Mouse (Mus musculus) gastrocnemius, adult 8-10 months (tissue): ENCODE results near the gene Exosc10. TPM values are rescaled to one million over a fixed set of nuclear protein-coding genes. Genes with fewer than 3 reads are reported as not detected.

ENCODE experiments used
- DNase-seq, 2 experiments: peaks; one replicate each; pipeline ENCODE4 v3.0.0; 2022; ENCODE audit warnings: low spot score in 2 of 2
- total RNA-seq, 4 experiments: library from RNA; stranded (reverse); gene quantifications; 2 replicates each; pipeline ENCODE4 v1.2.4; 2022

Exosc10 gene
- 10 to 100 TPM; 14.7 to 20.8 (median 17.6) TPM for total RNA-seq

DNA sequence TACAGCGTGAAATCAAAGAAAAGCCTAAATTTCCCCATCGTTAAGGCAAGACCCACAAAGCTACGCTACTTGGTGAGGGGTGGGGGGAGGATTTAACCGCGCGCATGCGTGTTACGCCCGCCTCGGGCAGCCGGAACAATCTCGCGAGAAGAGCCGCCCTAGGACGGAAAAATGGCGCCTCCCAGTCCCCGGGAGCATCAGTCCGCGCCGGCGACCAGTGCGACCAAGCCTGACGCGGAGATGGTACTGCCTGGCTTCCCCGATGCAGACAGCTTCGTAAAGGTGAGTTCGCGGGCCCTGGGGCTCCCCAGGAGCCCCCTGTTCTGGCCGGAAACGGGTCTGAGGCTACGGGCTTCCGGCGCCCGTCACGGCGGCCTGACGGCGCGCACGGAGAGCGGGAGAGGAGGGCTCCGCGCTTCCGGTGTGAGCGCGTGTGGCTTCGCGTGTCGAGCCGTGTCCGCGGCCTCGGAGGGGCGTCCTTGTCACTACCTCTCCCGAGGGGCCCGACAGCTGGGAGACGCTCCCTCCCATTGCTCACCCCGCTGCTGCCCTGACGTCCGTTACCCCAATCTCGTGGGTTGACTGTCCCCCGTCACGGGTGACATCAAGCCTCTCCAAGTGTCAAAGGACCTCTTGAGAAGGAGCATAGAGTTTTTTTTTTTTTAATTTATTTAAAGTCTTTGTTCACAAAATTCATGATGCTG, at the start of gene Exosc10:
TSS of gene Exosc10 (plus strand) at position 133 of the 704 bp plus-strand sequence.
- peak; percentile 63 to 79 for DNase-seq

DNA sequence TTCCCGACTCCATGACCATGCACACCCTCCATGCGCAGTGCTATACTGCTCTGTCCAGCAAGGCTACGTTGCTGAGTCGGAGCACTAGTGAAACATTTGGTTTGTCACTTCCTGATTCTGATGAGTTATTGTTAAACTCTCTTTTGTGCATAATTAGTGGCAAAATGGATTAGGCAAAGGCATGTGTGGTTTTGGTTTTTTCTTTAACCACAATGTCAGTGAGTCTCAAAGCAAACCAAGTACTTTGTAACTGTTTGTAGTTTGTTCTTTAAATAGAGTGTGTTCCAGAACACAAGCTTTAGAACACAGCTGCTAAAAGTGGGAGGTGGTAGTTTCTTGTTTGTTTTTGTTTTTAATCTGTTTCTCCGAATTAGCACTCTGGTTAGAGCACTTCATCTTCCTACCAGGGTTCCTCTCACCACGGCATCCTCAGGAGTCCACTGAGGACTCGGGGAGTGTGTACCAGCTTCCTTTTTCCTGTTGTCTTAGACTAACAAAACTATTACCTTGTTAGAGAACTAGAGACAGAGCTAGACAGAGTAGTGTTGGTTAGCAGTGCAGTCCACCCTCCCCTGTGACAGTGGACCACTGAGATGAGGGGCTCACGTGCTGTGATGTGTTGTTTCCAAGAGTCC, 48.7 kb upstream of the Exosc10 start:
- DNase-seq, result no peak

DNA sequence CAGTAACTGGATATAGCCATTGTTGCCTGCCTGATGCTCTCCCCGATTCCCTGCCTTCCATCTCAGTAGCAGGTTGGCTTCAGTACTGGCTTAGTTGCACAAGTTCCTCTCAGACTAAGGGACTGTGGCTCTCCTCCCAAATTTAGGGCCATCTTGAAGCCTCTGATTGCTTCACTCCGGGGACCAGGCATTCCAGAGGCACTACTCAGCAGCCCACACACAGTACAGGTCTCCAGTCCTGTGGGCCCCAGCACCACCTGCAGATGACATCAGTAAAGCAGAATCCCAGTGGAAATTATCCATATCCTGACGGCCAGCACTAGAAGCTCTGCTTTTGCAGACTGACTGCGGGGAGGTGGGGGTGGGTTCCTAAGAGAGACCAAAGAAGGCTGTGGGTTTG, 47.5 kb upstream of the Exosc10 start:
- DNase-seq, result peak; percentile 48 to 54

GRCm38 (mm10) chr4:148511334-148511733, 46.9 kb upstream of the Exosc10 start:
- DNase-seq, result no peak

- peak in 1 of 2 experiments; percentile 45 for DNase-seq
Measured at GRCm38 (mm10) chr4:148513021-148513559, 45.1 kb upstream of the Exosc10 start.

DNA sequence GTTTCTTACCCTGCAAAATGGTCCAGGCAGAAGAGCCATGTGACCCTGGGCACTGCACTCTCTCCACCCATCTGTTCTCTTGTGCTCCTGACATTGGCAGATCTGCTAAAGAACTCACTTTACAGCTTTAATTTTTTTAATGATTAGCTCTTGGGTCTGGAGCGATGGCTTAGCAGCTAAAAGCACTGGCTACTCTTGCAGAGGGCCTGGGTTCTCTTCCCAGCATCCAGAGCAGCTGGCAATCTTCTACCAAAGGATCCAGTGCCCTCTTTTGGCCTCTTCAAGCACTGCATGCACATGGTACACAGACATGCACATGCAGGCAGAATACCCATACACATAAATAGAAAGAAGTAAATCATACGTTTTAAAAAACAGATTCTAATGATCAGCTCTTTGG, 42.9 kb upstream of the Exosc10 start:
- no peak for DNase-seq

- DNase-seq, result no peak
Measured at GRCm38 (mm10) chr4:148517809-148518208, 40.4 kb upstream of the Exosc10 start.

GRCm38 (mm10) chr4:148518235-148518795, 39.9 kb upstream of the Exosc10 start:
- DNase-seq, result no peak

GRCm38 (mm10) chr4:148523538-148523937, 34.7 kb upstream of the Exosc10 start:
- DNase-seq, result no peak

DNA sequence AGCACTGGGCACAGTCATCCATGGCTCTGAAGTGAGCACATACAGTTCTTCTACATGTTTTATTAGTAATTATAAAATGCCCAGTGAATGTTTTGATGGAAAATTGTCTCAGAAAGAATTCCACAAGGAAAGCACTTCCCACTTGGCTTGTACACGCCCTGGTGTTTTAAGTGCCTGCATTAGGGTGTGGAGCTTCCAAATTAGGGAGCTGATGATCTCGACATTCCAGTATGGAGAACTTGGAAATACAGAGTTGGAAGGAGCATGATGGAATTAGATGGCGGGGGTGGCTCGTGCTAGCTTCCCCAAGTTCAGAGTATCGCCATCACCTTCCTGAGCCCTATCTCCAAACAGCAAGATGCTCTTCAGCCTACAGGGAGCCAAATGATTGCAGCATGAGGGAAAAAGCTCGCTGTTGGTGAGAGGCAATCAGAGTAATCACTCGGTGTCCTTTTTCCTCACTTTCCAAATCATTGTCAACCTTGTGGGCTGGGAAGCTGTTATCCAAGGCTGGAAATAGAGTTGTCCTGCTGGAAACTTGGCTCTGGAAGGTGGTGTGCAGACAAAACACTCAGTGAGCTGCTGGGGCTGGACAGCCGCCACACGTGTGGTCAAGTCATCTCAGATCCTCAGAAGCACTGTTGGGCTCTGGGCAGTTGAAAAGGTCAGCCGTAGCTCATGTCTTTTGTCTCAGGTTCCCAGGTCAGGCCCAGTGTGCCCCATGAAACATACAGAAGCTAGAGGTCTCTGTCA, 30.9 kb upstream of the Exosc10 start:
- DNase-seq, result peak in 1 of 2 experiments; percentile 26

- no peak for DNase-seq
Measured at GRCm38 (mm10) chr4:148530351-148530750, 27.9 kb upstream of the Exosc10 start.

GRCm38 (mm10) chr4:148530778-148531177, 27.5 kb upstream of the Exosc10 start:
- DNase-seq, result no peak

DNA sequence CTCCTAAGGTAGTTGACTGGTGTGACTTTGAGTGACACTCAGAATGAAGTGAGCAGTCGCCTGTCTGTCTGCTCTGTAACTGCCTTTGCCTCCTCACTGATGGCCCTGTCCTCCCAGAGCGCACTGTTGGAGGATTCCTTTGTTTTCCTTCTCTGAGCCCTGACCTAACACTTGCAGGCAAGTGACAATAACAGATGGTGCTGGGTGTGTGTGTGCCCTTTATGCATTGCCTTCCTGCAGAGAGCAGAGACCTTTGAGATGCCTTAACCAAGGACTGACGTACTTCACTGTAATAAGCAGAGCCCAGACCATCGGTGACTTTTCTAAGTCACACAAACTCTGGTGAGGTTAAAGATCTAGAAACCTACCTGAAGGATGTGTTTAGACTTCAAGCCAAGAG, 26.9 kb upstream of the Exosc10 start:
- DNase-seq, result no peak

DNA sequence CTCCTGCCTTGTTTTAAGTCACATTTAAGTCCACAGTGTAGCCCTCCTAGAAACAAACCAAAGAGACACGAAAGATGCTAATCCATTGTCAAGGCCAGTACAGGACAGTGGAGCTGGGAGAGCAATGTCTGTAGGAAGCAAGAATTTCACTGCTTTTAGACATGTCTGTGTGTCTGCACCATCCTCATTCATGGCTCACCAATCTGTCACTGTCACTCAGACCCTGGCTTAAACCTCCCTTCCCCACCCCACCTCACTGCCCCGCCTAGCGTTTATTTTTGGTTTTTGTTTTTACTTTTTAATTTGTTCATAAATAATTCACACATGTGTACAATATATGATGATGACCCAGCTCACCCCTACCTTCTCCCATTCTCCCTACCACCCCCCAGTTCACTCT, 25.7 kb upstream of the Exosc10 start:
- DNase-seq, result no peak

- DNase-seq, result no peak
Measured at GRCm38 (mm10) chr4:148533613-148534328, 24.5 kb upstream of the Exosc10 start.

- no peak for DNase-seq
Measured at GRCm38 (mm10) chr4:148535876-148536275, 22.4 kb upstream of the Exosc10 start.

GRCm38 (mm10) chr4:148549106-148549505, 9.1 kb upstream of the Exosc10 start:
- DNase-seq, result no peak

- no peak for DNase-seq
Measured at GRCm38 (mm10) chr4:148557766-148558165, 463 bp upstream of the Exosc10 start.

DNA sequence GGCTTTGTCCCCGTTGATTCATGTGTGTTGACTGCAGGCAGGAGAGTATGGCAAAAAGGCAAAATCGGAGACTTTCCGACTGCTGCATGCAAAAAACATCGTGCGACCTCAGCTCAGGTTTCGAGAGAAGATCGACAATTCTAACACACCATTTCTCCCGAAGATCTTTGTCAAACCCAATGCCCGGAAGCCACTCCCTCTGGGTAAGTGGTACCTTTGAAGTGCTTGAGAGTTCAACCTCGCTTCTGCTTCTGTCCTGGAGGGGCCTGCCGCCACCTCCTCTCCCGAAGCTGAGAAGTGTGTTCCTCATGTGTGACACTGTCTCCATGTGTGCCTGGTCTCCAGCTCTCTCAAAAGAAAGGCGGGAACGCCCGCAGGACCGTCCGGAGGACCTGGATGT, 4.4 kb downstream of the Exosc10 start:
- DNase-seq, result no peak

DNA sequence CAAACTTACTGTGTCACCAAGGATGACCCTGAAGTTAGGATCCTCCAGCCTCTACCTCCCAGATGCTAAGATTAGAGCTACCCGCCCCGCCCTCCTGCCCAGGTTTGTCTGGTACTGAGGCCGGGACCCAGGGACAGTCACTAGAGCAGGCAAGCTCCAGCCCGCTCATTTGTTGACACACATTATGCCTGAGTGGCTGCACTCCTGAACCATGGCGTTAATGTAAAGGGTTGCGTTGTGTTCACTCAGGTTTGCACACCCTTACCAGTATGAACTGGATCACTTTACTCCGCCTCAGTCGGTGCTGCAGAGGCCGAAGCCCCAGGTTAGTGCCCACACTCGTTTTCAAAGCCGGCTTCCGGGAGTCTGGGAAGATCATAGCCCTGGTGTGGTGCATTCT, 5.4 kb downstream of the Exosc10 start:
- DNase-seq, result no peak

GRCm38 (mm10) chr4:148570138-148570537, 11.9 kb downstream of the Exosc10 start:
- DNase-seq, result no peak
